Mouse (Mus musculus) liver, embryonic 11.5 days (tissue): ENCODE measurements around the gene Vgll4. TPM values are rescaled to one million over a fixed set of nuclear protein-coding genes. Genes with fewer than 3 reads are reported as not detected.

Experiments used
- ATAC-seq: fragments of 200-750 bp; cut with Nextera tagmentation; replicated peaks from 2 replicates; pipeline ENCODE4 v1.8.0; 2017; ENCODE audit warnings: moderate number of reproducible peaks, mild to moderate bottlenecking, moderate TSS enrichment, moderate library complexity; ENCODE audit not compliant: low FRiP score
- DNase-seq: peaks from one replicate; pipeline ENCODE4 v3.0.0-alpha.2; 2017; ENCODE audit warnings: low spot score
- H3K27ac ChIP-seq: fragments of 300-500 bp; sonication (generic); 2 replicates; pipeline ENCODE4 v1.5.1; 2014; ENCODE audit warnings: mild to moderate bottlenecking, low read depth, low read length, control low read depth
- H3K27me3 ChIP-seq: fragments of 300-500 bp; sonication (generic); replicated peaks from 2 replicates; pipeline ENCODE4 v1.6.1; 2014; ENCODE audit warnings: low read length, mixed read lengths; ENCODE audit not compliant: control insufficient read depth, insufficient read depth
- H3K36me3 ChIP-seq: fragments of 300-500 bp; sonication (generic); 2 replicates; pipeline ENCODE4 v1.6.1; 2014; ENCODE audit warnings: mild to moderate bottlenecking, low read length, moderate library complexity, mixed read lengths; ENCODE audit not compliant: control insufficient read depth, insufficient read depth
- H3K4me1 ChIP-seq: fragments of 300-500 bp; sonication (generic); replicated peaks from 2 replicates; pipeline ENCODE4 v1.6.1; 2014; ENCODE audit warnings: low read length, mixed read lengths; ENCODE audit not compliant: control insufficient read depth, insufficient read depth
- H3K4me2 ChIP-seq: fragments of 300-500 bp; sonication (generic); 2 replicates; pipeline ENCODE4 v1.6.1; 2014; ENCODE audit warnings: mild to moderate bottlenecking, control low read depth, moderate library complexity
- H3K4me3 ChIP-seq: fragments of 300-500 bp; sonication (generic); 2 replicates; pipeline ENCODE4 v1.5.1; 2014; ENCODE audit warnings: low read depth, low read length, control low read depth
- H3K9ac ChIP-seq: fragments of 300-500 bp; sonication (generic); 2 replicates; pipeline ENCODE4 v1.6.1; 2014; ENCODE audit warnings: low read depth, low read length, control low read depth
- H3K9me3 ChIP-seq: fragments of 300-500 bp; sonication (generic); 2 replicates; pipeline ENCODE4 v1.6.1; 2016; ENCODE audit warnings: low read length, inconsistent platforms, mixed read lengths; ENCODE audit not compliant: control insufficient read depth
- WGBS: fragments of 180-500 bp; shearing (Covaris S2); extraction: QIAGEN DNeasy Blood & Tissue Kit; methylation state at CpG from one replicate; pipeline ENCODE4 v1.1.7; 2014; 5-methylcytosine and 5-hydroxymethylcytosine counted together
- polyA plus RNA-seq: library from polyadenylated mRNA; unstranded; fragments of >200 nt; fragmentation: Nextera tagmentation; extraction: Ambion mirVana; gene quantifications from 2 replicates; pipeline ENCODE4 v1.2.1, GENCODE M21; 2014

The Vgll4 gene
- polyA plus RNA-seq, 1 experiment from 2014 or later: 37.8 TPM

DNA sequence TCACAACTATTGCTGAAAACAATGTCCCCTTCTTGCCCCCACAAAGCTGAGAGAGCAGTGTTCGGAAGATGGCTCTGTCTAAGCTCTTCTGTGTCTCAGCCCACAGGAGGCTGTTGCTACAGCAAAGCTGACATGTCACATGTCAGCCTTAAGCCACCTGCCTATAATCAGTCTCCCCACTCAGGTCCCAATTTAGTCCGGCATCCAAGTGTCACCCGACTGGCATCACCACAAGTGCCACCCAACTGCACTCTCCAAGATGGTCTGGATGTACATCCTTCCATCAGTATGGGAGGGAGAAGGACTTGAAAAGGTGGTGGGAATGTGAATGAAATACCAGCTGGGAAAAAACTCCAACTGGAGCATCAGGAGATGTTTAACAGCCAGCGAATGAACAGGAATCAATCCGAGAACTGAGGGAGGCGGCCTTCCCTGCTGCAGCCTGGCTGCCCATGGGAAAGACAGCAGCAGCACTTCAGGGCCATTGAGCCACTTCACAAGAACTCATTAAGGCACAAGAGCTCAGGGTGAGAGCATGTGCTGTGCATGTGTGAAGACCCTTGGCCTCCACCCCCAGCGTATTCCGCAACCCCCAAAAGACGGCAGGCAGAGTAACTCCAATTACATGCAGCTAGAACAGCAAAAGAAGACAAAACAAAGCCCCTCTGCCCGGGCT lies 55.6 kb downstream of the Vgll4 start:
- Histone ChIP-seq H3K36me3 (peaks cover 3% of the 10 kb centered on the region; the same call in 1 of the 2 replicates), H3K27ac (no peak overlapping the region), H3K4me2 (no peak overlapping the region), H3K27me3 (no peaks in the 10 kb centered on the region), H3K4me1 (peaks cover 63% of the 10 kb centered on the region), H3K9me3 (no peaks in the 10 kb centered on the region), H3K4me3 (no peak overlapping the region), H3K9ac (no peak overlapping the region)
- DNase-seq (no peak), ATAC-seq (no peak)
- 82% methylated on average over 10 of the region's 10 CpGs for WGBS

DNA sequence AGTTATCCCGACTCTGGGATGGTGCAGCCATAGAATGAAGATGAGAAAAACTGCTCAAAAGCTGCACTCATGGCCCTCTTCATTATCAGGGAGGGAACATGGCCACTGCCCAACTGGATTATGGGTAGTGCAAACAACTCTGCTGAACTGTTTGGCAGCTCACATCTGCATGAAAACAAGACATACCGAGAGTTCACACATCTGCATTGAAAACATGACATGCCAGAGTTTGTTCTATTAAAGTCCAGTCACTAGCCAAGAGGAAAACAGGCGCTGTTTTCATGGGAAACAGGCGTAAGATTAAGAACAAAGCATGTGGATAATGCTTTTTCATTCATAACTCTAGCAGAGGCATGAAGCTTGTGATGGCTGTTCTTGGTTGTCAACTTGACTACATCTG lies 56.7 kb downstream of the Vgll4 start:
- Histone ChIP-seq H3K9ac (no peak overlapping the region), H3K9me3 (no peaks in the 10 kb centered on the region), H3K4me1 (peaks cover 53% of the 10 kb centered on the region), H3K4me2 (no peak overlapping the region), H3K36me3 (peaks cover 1% of the 10 kb centered on the region; the same call in 1 of the 2 replicates), H3K27ac (no peak overlapping the region), H3K27me3 (no peaks in the 10 kb centered on the region), H3K4me3 (no peak overlapping the region)
- DNase-seq (no peak), ATAC-seq (no peak)
- 66% methylated on average over 4 of the region's 4 CpGs for WGBS

DNA sequence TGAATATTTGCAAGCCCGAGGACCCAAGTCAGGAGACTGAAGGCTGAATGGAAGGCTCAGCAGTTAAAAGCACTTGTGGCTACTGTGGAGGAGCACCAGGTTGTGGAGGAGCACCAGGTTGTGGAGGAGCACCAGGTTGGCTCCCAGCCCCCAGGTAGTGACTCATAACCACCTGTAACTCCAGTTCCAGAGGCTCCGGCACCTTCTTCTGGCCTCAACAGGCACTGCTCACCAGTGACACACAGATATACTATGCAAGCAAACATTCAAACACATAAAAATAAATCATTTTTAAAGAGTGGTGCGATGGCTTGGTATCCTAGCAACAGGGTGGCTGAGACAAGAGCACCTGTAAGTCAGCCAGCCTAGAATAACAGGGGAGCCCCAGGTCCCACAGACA lies 58.3 kb downstream of the Vgll4 start:
- 88% methylated on average over 3 of the region's 3 CpGs for WGBS
- no peak overlapping the region for H3K4me3 ChIP-seq
- peaks cover 45% of the 10 kb centered on the region for H3K4me1 ChIP-seq
- H3K36me3 ChIP-seq: no peaks in the 10 kb centered on the region
- ATAC-seq: no peak
- no peaks in the 10 kb centered on the region for H3K27me3 ChIP-seq
- no peak overlapping the region for H3K27ac ChIP-seq
- no peak overlapping the region for H3K9ac ChIP-seq
- H3K9me3 ChIP-seq: no peaks in the 10 kb centered on the region
- DNase-seq: no peak
- no peak overlapping the region for H3K4me2 ChIP-seq

DNA sequence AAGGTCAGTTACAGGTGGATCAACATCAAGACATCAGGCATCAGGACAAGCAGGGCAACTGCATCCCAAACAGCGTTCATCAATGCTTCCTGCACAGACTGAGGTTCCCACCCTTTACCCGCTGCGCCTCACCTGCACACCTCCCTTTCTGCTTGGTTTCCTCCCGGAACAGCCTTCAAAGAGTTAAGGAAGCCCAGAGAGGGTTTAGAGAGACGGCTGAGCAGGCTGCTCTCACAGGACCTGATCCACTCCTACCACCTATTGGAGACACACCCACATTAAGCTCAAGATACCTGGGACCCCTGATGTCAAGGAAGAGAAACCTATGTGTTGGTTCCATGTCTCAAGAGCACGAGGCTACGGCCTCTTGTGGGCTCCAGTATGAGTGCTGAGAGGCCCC lies 60.0 kb downstream of the Vgll4 start:
- H3K9ac ChIP-seq: no peak overlapping the region
- 91% methylated on average over 7 of the region's 7 CpGs for WGBS
- H3K9me3 ChIP-seq: no peaks in the 10 kb centered on the region
- peaks cover 46% of the 10 kb centered on the region for H3K4me1 ChIP-seq
- no peak for DNase-seq
- no peaks in the 10 kb centered on the region for H3K27me3 ChIP-seq
- no peaks in the 10 kb centered on the region for H3K36me3 ChIP-seq
- H3K4me2 ChIP-seq: no peak overlapping the region
- ATAC-seq: no peak
- H3K27ac ChIP-seq: no peak overlapping the region
- H3K4me3 ChIP-seq: no peak overlapping the region

DNA sequence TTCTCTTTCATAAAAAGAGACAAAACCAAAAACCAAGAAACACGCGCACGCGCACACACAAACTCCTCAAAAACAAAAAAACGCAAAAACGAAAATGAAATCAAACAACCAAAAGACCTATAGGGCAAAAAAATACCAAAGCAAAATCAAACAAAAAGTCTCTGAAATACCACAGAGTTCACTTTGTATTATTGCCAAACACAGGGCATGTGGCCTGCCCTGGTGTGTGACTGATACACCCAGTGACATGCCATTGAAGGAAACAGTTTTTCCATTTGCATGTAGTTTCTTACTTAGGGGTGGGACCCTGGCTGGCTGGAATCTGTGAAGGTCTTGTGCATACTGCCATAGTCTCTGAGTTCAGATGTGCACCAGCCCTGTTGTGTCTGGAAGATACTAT lies 62.3 kb downstream of the Vgll4 start:
- no peak overlapping the region for H3K9ac ChIP-seq
- no peak overlapping the region for H3K4me2 ChIP-seq
- ATAC-seq: no peak
- H3K36me3 ChIP-seq: no peaks in the 10 kb centered on the region
- H3K4me1 ChIP-seq: peaks cover 48% of the 10 kb centered on the region
- no peak overlapping the region for H3K4me3 ChIP-seq
- H3K9me3 ChIP-seq: no peaks in the 10 kb centered on the region
- DNase-seq: no peak
- no peak overlapping the region for H3K27ac ChIP-seq
- 95% methylated on average over 6 of the region's 6 CpGs for WGBS
- H3K27me3 ChIP-seq: no peaks in the 10 kb centered on the region

DNA sequence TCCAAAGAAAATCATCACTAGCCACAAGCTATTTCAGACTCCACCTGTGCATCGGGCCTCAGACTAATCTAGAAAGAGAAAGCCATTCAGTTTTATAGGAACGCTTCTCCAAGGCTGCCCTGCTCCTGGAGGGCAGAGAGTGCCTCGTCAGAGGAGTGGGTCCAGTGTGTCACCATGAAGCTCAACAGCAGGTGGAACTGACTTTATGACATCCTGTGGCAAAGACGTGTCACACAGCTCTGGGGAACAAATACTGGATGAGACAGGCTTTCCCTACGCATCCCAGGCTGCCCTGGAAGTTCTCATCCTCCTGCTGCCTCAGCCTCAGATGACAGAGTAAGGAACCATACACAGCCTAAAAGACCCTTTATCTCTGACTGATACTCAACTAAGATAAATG lies 63.6 kb downstream of the Vgll4 start:
- H3K4me3 ChIP-seq: no peak overlapping the region
- H3K36me3 ChIP-seq: no peaks in the 10 kb centered on the region
- ATAC-seq: no peak
- no peak overlapping the region for H3K27ac ChIP-seq
- no peak for DNase-seq
- no peaks in the 10 kb centered on the region for H3K27me3 ChIP-seq
- H3K9ac ChIP-seq: no peak overlapping the region
- no peak overlapping the region for H3K4me2 ChIP-seq
- peaks cover 57% of the 10 kb centered on the region for H3K4me1 ChIP-seq
- 64% methylated on average over 5 of the region's 5 CpGs for WGBS
- no peaks in the 10 kb centered on the region for H3K9me3 ChIP-seq

DNA sequence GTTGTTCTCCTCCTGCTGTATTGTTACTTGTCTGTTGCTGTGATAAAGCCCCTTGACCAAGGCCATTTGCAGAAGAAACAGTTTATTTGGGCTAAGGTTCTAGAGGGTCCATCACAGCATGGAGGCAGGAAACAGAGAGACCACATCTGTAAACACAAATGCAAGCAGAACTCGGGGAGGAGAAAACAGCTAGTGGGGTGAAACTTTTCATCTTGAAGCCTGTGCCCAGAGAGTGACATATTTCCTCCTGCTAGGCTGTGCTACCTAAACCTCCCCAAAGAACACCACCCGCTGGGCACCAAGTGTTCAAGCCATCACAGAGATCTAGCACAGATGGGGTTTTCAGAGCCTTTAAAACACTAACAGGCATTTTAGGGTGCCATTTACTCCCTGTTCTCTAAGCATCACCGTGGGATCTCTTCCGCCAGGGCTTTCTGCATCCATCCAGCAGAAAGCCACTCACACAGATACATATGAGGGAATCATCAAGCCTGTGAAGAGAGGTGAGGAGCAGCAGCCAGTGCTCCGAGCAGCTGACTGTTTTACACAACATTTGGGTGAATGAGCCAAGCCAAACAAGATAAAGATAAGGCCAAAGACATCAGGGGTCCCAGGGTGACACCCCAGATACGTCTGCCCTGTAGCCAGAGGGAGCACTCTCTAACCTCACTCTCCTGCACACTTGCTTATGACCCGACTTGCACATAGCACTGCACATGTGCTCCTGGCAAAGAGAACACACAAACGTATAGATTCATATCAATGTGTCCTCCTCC lies 64.4 kb downstream of the Vgll4 start:
- ATAC-seq: no peak
- DNase-seq: no peak
- 56% methylated on average over 8 of the region's 8 CpGs for WGBS
- Histone ChIP-seq H3K4me2 (no peak overlapping the region), H3K9me3 (no peaks in the 10 kb centered on the region), H3K9ac (no peak overlapping the region), H3K27ac (no peak overlapping the region), H3K4me3 (no peak overlapping the region), H3K4me1 (peaks cover 65% of the 10 kb centered on the region), H3K36me3 (no peaks in the 10 kb centered on the region), H3K27me3 (no peaks in the 10 kb centered on the region)

DNA sequence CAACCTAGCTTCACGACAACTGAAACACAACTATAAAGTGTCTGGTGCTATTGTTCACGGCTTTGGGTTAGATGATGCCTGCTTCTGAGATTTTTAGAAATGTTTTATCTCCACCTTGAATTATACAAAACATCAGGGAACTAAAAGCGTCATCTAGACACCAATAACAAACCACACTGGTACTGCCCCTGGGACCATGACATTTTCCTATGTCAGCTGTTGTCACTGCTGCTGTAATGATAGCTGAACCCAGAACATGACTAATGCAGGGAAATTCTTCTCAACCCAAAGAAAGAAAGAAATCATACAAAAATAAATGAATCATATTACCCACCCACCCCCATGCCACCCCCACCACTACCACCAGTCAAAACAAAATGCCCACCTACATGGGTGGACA lies 65.0 kb downstream of the Vgll4 start:
- Histone ChIP-seq H3K36me3 (no peaks in the 10 kb centered on the region; the same call in 1 of the 2 replicates), H3K4me2 (no peak overlapping the region), H3K9me3 (no peaks in the 10 kb centered on the region), H3K4me3 (no peak overlapping the region), H3K27me3 (no peaks in the 10 kb centered on the region), H3K9ac (no peak overlapping the region), H3K4me1 (peaks cover 71% of the 10 kb centered on the region), H3K27ac (no peak overlapping the region)
- ATAC-seq: no peak
- WGBS: 89% methylated on average over 3 of the region's 3 CpGs
- DNase-seq: no peak

DNA sequence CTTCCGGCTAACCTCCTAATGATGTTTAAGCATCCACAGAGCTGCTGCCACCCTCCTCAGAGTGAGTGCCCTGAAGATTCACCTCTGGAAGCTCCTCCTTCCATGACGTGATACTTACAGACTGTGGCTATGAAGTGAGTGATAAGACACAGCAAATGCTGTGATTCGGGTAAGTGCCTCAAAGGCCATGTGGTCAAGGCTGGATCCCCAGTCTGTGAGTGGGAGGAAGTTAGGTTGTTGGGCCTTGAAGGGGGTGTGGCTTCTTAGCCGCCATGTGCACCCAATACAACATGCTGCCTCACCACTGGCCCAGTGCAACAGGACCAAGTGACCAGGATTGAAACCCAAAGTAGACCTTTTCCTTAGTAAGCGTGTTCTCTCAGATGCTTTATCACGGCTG lies 65.6 kb downstream of the Vgll4 start:
- 50% methylated on average over 6 of the region's 6 CpGs for WGBS

More for the DNA sequence above, 65.6 kb downstream of the Vgll4 start:
- ATAC-seq (no peak), DNase-seq (no peak)
- H3K4me2 ChIP-seq: no peak overlapping the region
- H3K9ac ChIP-seq: no peak overlapping the region
- H3K27me3 ChIP-seq: no peaks in the 10 kb centered on the region
- H3K4me1 ChIP-seq: peaks cover 77% of the 10 kb centered on the region
- H3K9me3 ChIP-seq: no peaks in the 10 kb centered on the region
- H3K36me3 ChIP-seq: no peaks in the 10 kb centered on the region; the same call in 1 of the 2 replicates
- no peak overlapping the region for H3K27ac ChIP-seq
- no peak overlapping the region for H3K4me3 ChIP-seq
